Mouse (Mus musculus) frontal cortex, postnatal 36 days (tissue): ENCODE measurements around the gene Ppp1r27.
A peak's percentile ranks its signal among the peaks of the same experiment; 100 is the strongest.

Experiments
- DNase-seq, 2 experiments: peaks; one replicate each; pipeline ENCODE4 v3.0.0; 2022; ENCODE audit warnings: low spot score in 2 of 2

Ppp1r27 gene

GRCm38 (mm10) chr11:120545964-120546363 is 5.0 kb downstream of the Ppp1r27 start:
- no peak for DNase-seq

- DNase-seq = no peak
These were observed 8.6 kb downstream of the Ppp1r27 start for GRCm38 (mm10) chr11:120542376-120542775.

- no peak for DNase-seq
These were observed 9.0 kb downstream of the Ppp1r27 start for GRCm38 (mm10) chr11:120541907-120542306.

- no peak for DNase-seq
These were observed 11.5 kb downstream of the Ppp1r27 start for GRCm38 (mm10) chr11:120539285-120540014.

- DNase-seq = no peak
These were observed 12.0 kb downstream of the Ppp1r27 start for GRCm38 (mm10) chr11:120538955-120539284.

- no peak for DNase-seq
These were observed 12.4 kb downstream of the Ppp1r27 start for GRCm38 (mm10) chr11:120538485-120538884.

- DNase-seq = no peak
These were observed 15.1 kb downstream of the Ppp1r27 start for GRCm38 (mm10) chr11:120535804-120536203.

GRCm38 (mm10) chr11:120535145-120535544 is 15.8 kb downstream of the Ppp1r27 start:
- DNase-seq = no peak

GRCm38 (mm10) chr11:120534093-120534492 is 16.8 kb downstream of the Ppp1r27 start:
- DNase-seq = no peak

GRCm38 (mm10) chr11:120531646-120532045 is 19.3 kb downstream of the Ppp1r27 start:
- no peak for DNase-seq

- DNase-seq = no peak
These were observed 20.6 kb downstream of the Ppp1r27 start, which contains the start of gene Gcgr for GRCm38 (mm10) chr11:120530085-120530964. Gene Gcgr (plus strand): TSS chr11:120530699.

- DNase-seq = no peak
These were observed 22.0 kb downstream of the Ppp1r27 start for GRCm38 (mm10) chr11:120528903-120529302.

GRCm38 (mm10) chr11:120527690-120528354 is 23.1 kb downstream of the Ppp1r27 start:
- DNase-seq = no peak

GRCm38 (mm10) chr11:120525959-120526358 is 25.0 kb downstream of the Ppp1r27 start:
- no peak for DNase-seq

- DNase-seq = no peak
These were observed 28.4 kb downstream of the Ppp1r27 start for GRCm38 (mm10) chr11:120522581-120522980.

- no peak for DNase-seq
These were observed 29.9 kb downstream of the Ppp1r27 start for GRCm38 (mm10) chr11:120520967-120521540.

- no peak for DNase-seq
These were observed 30.4 kb downstream of the Ppp1r27 start for GRCm38 (mm10) chr11:120520498-120520897.

GRCm38 (mm10) chr11:120519738-120520137 is 31.2 kb downstream of the Ppp1r27 start:
- DNase-seq = no peak

GRCm38 (mm10) chr11:120518558-120518957 is 32.4 kb downstream of the Ppp1r27 start:
- DNase-seq = no peak

- peak; percentile 81 to 89 for DNase-seq
These were observed 32.9 kb downstream of the Ppp1r27 start for GRCm38 (mm10) chr11:120518027-120518426.

- DNase-seq = no peak
These were observed 33.8 kb downstream of the Ppp1r27 start for GRCm38 (mm10) chr11:120517147-120517546.

GRCm38 (mm10) chr11:120515611-120516010 is 35.3 kb downstream of the Ppp1r27 start:
- DNase-seq = peak; percentile 89 to 92
